Mouse (Mus musculus) lung, postnatal 4 days (tissue): ENCODE measurements around the gene Platr17.
"Not testable (repeated sequence)": the region's sequence is repeated elsewhere in the genome, so short reads cannot be mapped to it uniquely, and the experiment has no call there.

Source experiments
- DNase-seq, 2 experiments: peaks; one replicate each; pipeline ENCODE4 v3.0.0; 2021

Platr17 gene

DNA sequence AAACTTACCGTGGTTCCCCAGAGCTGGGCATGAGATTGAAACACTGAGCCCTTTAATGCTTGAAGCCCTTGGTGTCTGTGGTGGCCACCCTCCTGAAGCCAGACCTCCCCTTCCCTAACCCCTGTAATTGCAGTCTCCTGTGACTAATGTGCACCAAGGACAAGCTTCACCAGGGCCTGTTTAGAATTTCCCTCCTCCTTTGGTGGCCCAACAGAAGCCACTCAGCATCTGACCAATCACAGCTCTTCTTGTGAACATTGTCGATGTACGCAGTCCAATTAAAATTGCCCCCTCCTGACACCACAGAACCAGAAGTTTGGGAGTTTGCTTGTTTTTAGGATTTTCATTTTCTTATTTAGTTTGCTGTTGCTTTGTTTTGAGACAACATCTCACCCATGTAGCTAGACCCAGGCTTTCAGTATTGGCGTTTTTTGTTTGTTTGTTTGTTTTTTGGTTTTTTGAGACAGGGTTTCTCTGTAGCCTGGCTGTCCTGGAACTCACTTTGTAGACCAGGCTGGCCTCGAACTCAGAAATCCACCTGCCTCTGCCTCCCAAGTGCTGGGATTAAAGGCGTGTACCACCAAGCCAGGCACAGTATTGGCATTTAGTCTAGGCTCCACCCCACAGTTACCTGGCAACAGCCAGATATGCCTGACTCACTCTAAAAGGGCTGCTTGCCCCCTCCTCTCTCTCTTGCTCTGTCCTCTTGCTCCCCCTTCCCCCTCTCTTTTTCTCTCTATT is 854 bp upstream of the Platr17 start:
- DNase-seq: not testable (repeated sequence)

DNA sequence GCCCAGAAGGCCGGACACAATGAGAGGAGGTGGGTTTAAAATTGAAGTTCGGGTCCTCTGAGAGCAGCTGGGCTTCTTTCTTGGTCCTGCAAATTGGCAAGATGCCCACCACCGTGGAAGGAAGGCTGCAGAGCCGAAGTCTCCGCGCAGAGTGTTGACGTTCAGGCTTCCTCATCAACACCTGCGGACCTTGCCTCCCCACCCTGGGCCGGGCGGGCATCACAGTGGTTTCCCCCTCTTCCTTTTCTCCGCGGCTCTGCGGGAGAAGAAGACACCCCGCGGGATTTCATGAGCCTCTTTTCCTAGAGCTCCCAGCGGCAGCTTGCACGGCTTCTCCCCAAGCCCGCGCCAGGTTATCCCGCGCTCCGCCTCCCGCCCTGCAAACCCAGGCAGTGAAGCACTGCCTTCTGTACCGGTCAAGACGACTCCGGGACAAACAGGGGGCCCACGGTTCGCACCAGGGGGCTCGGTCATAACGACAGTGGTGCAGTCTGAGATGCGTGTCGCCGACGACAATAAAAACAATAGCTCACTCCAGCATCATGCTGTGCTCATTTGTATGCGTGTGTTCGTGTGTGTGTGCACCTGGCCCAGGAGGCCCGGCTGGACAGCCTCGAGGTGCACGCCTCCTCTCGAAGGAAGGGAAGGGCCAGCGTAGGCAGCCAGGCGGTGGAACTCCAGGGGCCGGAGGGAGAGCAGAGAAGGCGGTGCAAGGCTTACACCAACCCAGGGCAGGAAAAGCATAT is 3.6 kb downstream of the Platr17 start:
- DNase-seq: peak; percentile 52 to 55

DNA sequence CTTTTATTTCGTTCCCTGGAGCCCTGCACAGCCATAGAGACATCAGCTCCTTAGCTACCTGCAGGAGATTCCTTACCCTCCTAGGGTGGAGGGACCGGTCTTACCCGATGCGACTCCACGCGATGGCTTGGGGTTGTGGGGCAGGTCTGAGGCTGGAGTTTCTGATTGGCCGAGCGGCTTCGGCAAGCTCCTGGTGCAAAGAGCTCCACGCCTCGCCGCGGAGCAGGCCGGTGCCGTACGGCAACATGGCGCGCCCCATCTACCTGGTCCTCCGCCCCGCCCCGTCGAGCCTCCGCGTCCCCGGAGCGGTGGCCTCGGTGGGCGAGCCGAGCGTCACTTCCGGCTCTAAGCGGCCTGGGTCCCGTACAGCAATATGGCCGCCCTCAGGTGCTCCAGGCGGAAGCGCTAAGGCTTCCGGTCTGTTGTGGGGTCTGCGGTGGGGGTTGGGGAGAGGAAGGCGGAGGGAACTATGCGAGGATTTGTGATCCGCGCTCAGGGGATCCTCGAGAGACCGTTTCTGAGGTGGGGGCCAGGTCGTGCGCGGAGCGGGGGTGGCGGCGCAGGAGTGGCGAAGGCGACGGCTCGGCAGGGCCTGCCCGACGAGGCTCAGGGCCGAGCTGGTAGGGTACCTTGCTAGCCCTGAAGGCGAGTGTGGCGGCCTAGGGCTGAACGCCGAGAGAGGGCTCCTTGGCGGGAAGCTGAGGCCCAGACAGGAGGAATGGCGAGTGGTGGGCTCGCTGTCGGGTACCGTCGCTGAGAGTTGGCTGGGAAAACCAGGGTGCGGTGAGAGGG is 4.3 kb downstream of the Platr17 start, which contains the start of gene Daxx:
Gene Daxx (plus strand): TSS at position 338 of the 792 bp plus-strand sequence.
- peak; percentile 99 for DNase-seq

DNA sequence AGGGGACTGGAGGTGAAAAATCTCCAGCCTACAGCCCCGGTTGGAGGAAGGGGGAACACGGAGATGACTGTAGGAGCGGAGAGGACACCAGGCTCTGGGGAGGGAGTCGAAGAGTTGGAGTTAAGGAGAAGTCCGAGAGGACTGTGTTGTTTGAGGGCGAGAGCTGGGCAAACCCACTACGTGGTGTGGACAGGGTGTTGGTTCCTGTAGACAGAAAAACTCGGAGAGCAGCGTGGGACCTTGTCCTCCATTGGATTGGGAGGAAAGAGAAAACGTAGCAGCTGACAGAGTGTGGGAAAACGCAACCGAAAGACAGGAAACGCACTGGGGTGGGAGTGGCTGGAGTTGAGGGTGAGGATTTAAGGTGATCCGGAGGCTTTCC is 4.9 kb downstream of the Platr17 start:
- peak; percentile 62 to 68 for DNase-seq

DNA sequence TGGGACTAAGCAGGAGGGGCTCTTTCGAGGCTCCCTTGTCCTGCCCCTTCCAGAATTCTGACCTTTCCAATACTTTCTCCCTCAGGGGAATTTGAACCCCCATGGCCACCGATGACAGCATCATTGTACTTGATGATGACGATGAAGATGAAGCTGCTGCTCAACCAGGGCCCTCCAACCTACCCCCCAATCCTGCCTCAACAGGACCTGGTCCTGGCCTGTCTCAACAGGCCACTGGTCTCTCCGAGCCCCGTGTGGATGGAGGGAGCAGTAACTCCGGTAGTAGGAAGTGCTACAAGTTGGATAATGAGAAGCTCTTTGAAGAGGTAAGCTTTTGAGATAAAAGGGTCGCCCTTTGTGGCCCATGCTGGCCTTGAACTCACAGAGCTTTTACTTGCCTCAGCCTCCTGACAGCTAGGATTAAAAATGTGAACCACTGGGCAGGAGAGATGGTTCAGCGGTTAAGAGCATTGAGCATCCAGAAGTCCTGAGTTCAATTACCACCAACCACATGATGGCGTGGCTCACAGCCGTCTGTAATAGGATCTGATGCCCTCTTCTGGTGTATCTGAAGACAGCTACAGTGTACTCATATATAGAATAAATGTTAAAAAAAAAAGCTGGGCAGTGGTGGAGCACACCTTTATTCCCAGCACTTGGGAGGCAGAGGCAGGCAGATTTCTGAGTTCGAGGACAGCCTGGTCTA is 5.6 kb downstream of the Platr17 start:
- DNase-seq: no peak

DNA sequence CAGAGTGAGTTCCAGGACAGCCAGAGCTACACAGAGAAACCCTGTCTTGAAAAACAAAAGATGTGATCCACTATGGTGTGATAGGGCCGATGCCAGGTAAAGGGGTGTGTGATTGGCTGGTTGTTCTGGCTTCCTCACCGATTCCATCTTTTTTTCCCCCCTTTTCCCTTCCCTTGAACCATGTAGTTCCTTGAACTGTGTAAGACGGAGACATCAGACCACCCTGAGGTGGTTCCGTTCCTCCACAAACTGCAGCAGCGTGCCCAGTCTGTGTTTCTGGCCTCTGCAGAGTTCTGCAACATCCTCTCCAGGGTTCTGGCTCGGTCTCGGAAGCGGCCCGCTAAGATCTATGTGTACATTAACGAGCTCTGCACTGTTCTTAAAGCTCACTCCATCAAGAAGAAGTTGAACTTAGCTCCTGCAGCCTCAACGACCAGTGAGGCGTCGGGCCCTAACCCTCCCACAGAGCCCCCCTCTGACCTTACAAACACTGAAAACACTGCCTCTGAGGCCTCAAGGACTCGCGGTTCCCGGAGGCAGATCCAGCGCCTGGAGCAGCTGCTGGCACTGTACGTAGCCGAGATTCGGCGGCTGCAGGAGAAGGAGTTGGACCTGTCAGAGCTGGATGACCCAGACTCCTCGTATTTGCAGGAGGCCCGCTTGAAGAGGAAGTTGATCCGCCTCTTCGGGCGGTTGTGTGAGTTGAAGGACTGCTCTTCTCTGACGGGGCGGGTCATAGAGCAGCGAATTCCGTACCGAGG is 6.3 kb downstream of the Platr17 start:
- DNase-seq: no peak

DNA sequence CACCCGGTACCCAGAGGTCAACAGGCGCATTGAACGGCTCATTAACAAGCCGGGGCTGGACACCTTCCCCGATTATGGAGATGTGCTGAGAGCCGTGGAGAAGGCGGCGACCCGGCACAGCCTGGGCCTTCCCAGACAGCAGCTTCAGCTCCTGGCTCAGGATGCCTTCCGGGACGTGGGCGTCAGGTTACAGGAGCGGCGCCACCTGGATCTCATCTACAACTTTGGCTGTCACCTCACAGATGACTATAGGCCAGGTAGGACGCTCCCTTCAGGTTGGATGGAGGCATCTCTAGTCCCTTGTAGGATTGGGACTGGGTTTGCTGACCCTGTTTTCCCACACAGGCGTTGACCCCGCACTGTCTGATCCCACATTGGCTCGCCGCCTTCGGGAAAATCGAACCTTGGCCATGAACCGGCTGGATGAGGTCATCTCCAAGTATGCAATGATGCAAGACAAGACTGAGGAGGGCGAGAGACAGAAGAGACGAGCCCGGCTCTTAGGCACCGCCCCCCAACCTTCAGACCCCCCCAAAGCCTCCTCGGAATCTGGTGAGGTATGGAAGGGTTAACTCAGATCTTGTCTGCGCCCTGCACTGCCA is 7.0 kb downstream of the Platr17 start:
- no peak for DNase-seq

DNA sequence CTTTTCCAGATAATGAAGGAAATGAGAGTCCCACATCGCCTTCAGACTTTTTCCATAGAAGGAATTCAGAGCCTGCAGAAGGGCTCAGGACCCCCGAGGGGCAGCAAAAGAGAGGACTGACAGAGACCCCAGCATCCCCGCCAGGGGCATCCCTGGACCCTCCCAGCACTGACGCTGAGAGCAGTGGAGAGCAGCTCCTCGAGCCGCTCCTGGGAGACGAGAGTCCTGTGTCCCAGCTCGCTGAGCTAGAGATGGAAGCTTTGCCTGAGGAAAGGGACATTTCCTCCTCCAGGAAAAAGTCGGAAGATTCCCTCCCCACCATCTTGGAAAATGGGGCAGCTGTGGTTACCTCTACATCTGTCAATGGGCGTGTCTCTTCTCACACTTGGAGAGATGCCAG is 8.3 kb downstream of the Platr17 start:
- DNase-seq: no peak

DNA sequence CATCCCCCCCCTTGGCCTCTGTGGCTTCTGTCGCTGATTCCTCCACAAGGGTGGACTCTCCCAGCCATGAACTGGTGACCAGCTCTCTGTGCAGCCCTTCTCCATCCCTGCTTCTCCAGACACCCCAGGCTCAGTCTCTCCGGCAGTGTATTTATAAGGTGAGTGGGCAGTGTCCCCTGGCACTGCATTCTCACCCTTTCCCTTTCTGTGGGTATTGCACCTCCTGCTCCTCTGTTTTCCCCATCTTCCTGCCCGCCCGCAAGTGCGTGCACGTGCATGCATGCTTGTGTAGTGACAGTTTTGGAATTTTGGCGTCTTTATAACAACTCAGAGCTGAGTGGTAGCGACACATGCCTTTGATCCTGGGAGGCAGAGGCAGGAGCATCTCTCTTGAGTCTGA is 9.0 kb downstream of the Platr17 start:
- no peak for DNase-seq

DNA sequence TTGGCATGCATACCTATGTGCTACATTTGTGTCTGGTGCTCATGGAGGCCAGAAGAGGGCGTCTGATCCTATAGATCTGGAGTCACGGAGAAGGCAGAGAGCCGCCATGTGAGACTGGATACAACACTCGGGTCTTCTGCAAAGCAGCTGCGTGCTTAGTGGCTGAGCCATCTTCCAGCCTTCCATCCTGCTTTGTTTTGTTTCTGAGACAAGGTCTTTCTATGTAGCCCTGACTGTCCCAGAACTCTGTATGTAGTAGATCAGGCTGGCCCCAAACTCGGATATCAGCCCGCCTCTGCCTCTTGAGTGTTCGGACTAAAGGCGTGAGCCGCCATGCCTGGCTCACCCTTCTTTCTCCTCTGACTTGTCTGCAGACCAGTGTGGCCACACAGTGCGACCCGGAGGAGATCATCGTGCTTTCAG is 10.0 kb downstream of the Platr17 start:
- no peak for DNase-seq

DNA sequence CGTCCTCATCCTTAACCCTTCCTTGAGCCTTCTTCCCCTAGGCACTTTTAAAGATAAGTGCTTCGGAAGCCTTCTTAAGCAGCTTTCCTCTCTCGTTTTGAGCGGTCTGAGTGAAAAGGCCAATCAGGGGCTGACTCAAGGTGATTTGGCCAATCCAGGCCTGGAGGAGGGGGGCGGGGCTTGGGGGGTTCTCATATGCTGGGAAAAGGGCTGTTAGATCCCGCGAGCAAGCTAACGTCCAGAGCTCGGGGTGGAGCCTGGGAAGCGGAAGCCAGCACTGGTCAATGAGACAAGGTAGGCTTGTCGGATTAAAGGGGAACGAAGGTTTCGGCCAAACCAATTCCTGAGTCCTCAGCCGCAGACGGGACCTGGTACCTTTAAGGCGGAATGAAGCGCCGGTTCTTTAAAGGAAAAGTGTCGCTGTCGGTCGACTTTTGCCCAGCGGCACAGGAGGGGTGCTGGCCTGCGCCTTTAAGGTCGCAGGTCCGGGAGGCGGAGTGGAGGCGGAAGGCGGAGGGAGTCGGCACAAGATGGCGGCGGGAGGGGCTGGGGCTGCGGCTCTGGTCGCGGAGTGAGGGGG is 10.8 kb downstream of the Platr17 start, which contains the start of the genes Tapbp and Zbtb22:
Gene Tapbp (plus strand): TSS at position 229 of the 580 bp plus-strand sequence.
Gene Zbtb22 (plus strand): TSS at position 234 of the 580 bp plus-strand sequence.
- peak; percentile 97 to 98 for DNase-seq

DNA sequence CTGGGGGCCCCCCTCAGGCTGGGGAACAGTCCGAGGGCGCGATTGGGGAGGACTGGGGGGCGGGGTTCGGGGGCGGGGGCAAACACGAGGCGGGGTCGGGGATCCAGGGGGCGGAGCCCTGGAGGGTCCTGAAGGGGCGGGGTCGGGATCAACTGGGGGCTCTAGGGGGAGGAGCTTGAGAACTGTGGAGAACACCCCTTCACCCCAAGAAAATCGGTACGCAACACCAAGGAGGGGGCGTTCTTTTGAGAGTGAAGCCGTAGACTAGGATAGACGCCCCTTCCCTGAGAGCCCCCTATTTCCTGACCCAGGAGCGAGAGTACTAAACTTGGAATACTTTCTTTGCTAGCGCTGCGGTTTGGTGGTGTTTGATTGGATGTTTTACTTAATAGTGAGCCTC is 11.4 kb downstream of the Platr17 start:
- DNase-seq: no peak

DNA sequence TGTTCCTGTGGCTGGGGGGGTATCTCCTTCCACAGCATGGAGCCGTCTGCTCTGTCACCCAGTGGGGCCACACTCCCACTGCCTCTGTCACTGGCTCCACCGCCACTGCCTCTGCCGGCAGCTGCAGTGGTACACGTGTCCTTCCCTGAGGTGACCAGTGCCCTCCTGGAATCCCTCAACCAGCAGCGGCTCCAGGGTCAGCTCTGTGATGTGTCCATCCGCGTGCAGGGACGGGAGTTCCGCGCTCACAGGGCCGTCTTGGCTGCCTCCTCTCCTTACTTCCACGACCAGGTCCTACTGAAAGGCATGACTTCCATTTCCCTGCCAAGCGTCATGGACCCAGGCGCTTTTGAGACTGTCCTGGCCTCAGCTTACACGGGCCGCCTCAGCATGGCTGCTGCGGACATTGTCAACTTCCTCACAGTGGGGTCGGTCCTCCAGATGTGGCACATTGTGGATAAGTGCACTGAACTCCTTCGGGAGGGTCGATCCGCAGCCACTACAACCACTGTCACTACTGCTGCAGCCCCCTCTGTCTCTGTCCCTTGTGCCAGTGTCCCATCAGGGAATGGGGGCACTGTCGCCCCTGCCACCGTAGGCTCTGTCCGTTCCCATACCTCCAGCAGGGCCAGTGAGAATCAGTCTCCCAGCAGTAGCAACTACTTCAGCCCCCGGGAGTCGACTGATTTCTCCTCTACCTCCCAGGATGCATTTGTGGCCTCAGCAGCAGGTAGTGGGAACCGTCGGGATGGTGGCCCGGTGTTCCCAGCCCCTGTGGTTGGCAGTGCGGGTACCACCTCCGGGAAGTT is 12.1 kb downstream of the Platr17 start:
- peak in 1 of 2 experiments; percentile 27 for DNase-seq

DNA sequence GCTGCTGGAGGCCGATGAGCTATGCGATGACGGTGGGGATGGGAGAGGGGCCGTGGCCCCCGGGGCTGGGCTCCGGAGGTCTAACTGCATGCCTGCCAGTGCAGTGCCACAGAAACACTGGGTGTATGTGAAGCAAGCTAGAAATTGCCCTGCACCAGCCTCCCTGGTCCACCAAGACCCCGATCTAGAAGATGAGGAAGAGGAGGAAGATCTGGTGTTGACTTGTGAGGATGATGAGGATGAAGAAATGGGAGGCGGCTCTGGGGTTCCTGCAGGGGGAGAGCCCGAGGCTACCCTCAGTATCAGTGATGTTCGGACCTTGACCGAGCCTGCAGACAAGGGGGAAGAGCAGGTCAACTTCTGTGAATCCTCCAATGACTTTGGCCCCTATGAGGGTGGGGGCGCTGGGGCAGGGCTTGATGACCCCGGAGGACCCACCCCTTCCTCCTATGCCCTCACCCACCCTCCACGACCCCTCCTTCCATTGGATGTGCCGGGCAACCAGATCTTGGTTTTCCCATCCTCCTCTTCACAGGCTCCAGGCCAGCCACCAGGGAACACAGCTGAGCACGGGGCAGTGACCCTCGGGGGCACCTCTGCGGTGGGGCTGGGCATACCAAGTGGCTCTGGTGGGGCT is 12.8 kb downstream of the Platr17 start:
- DNase-seq: no peak

DNA sequence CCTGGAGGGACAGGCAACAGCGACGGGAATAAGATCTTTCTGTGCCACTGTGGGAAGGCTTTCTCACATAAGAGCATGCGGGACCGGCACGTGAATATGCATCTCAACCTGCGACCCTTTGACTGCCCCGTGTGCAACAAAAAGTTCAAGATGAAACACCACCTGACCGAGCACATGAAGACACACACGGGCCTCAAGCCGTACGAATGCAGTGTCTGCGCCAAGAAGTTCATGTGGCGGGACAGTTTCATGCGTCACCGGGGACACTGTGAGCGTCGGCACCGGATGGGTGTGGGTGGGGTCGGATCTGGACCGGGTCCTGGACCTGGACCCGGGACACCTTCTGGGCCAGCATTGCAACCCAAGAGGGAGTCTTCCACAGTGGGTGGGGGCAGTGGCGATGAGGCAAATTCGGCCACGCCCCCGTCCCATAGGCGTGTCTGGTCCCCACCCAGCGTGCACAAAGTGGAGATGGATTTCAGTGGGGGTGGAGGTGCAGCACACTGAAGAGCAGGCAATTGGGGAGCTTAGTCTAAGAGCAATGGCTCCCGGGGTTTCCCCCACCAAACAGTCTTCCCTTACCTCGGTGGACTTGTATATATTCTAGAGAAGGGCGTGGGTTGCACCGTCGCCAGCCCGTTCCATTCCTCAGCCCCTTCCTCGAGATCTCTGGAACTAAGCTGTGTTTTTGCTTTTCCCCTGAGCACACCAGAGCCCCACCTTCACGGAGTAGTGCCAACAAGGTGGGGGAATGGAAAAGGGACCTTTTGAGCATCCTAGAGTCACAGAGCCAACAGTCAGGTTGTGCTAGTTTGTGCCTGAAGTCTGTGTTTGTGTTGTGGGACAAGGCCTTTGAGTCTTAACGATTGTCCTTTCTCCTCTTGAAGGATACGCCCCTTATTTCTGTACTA is 13.6 kb downstream of the Platr17 start:
- peak; percentile 43 to 52 for DNase-seq

DNA sequence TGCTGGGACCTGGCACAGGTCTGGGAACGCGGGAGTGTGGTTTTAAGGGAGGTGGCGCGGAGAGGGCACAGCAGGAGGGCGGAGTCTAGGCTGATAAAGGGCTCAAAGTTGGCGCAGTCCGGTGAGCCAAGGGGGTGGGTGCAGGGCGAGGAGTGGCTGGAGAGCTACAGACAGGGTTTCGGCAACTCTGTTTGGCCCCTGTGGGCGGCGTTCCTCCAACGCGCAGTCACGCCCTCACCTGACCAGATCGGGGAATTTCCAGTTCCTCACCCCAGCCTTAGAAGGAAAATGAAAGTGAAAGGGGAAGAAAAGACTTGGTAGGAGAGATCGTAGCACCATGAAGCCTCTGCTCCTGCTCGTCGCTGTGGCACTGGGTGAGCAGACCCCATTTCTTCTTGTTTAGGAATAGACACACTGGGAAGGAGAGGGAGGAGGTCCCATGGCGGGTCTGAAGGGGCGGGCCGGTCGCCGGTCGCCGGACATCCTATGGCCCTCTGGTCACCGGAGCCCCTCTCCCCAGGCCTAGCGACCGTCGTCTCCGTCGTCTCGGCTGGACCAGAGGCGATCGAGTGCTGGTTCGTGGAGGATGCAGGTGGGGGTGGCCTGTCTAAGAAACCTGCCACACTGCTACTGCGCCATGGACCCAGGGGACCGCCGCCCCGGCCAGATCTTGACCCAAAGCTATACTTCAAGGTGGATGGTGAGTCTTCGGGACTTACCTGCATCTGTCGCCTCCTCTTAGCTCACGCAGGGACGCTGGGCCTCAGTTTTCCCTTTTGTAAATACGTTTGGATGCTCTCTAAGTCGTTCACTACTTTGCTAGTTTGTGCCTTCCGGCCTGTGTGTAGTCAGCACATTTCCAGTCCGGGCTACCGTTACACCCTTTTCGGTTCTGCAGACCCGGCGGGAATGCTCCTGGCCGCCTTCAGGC is 14.7 kb downstream of the Platr17 start:
- DNase-seq: peak; percentile 91 to 94
